Comparison of ENCODE assay signal across 9 mouse cellular contexts in the genomic region with DNA sequence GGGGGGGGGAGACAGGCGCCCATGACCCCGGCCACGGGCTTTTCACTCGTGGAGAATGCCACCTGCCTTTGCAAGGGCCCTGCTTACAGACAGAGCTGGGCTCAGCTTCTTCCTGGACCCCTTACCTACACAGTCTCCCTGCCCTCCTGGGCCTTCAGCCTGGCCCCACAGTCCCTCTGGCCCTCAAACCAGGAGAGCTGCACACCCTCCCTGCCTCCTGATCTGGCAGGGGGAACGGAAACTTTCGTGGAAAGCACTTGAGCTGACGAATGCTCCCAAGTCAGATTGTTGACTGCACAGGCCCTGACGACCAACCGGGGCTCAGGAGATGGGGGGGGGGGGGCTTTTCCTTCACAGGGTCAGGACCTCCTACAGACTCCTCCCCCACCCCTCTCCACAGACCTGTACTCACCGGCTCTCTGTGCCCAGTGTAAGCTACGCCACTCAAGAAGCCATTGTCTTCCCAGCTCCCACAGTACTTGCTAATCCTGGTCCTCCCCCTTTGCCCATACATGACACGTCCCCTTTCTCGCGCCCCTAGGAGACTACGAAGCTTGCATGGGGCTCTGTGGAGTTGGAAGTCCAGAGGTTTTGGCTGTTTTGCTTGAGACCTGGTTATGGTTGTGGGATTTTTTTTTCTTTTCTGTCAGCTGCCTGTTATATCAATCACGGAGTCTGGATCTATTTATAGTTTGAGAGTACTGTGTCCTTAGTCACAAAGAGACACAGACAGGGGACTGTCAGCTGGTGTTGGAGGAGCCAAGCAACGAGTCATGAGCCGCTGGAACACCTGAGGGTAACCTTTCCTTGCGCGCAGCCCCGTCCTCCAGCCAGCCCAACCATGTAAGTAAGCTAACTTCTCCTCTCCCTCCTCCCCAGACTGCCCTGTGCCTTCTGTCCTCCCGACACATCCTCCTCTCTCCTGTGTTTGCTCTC. TPM values are rescaled to one million over a fixed set of nuclear protein-coding genes. Genes with fewer than 3 reads are reported as not detected.
A peak's percentile ranks its signal among the peaks of the same experiment; 100 is the strongest.
DNase-seq lines count a peak whose midpoint lies in the region; ATAC-seq lines count a peak whose summit lies in the region.
"Had no signal": no experiment of that assay in that cellular context is flagged by ENCODE, and none has a peak within 500 bp of the region (broad histone marks: within the 10 kb centered on the region; RNA-seq: fewer than 3 reads in every experiment).

A gene (plus strand): TSS at position 422 of the 936 bp plus-strand sequence.

- 0 out of 2 replicates have a peak, but pooled peaks have one; percentile 20 for ATAC-seq in neural tube, embryonic 14.5 days (ENCODE audit: low read depth)
- peak; percentile 38; the same call in 1 of the 2 replicates for ATAC-seq in intestine, embryonic 16.5 days

- WGBS in neural tube, embryonic 14.5 days: 31% methylated on average over 21 of the region's 22 CpGs
- 18% methylated on average over 22 of the region's 22 CpGs for WGBS in heart, embryonic 10.5 days
- 22% methylated on average over 22 of the region's 22 CpGs for WGBS in intestine, embryonic 16.5 days

- H3K27ac ChIP-seq in neural tube, embryonic 14.5 days (ENCODE audit: low read depth, low read length): no peak within 1 kb of the TSS
- H3K27ac ChIP-seq in heart, embryonic 10.5 days: peak within 1 kb of the TSS; percentile 78
- no peak within 1 kb of the TSS for H3K27ac ChIP-seq in intestine, embryonic 16.5 days (ENCODE audit: low read length)

- no peak within 1 kb of the TSS for H3K4me2 ChIP-seq in neural tube, embryonic 14.5 days (ENCODE audit: low read depth, low read length)
- peak within 1 kb of the TSS; percentile 5; the same call in 1 of the 2 replicates for H3K4me2 ChIP-seq in intestine, embryonic 16.5 days (ENCODE audit: low read depth, low read length)

- no peaks in the 10 kb centered on the region for H3K36me3 ChIP-seq in neural tube, embryonic 14.5 days (ENCODE audit: control insufficient read depth, insufficient read depth, low read length)
- no peaks in the 10 kb centered on the region for H3K36me3 ChIP-seq in heart, embryonic 10.5 days
- no peaks in the 10 kb centered on the region for H3K36me3 ChIP-seq in intestine, embryonic 16.5 days (ENCODE audit: control insufficient read depth, insufficient read depth, low read length)

- no peaks in the 10 kb centered on the region; the same call in 1 of the 2 replicates for H3K27me3 ChIP-seq in neural tube, embryonic 14.5 days (ENCODE audit: control insufficient read depth, insufficient read depth, low read length)
- peaks cover 10% of the 10 kb centered on the region; the same call in 1 of the 2 replicates for H3K27me3 ChIP-seq in heart, embryonic 10.5 days (ENCODE audit: insufficient read depth, poor library complexity, severe bottlenecking)
- no peaks in the 10 kb centered on the region for H3K27me3 ChIP-seq in intestine, embryonic 16.5 days (replicated peaks; ENCODE audit: control insufficient read depth, insufficient read depth, low read length)

- H3K4me1 ChIP-seq in neural tube, embryonic 14.5 days (ENCODE audit: control insufficient read depth, insufficient read depth, low read length): peaks cover 19% of the 10 kb centered on the region
- H3K4me1 ChIP-seq in heart, embryonic 10.5 days: peaks cover 41% of the 10 kb centered on the region
- H3K4me1 ChIP-seq in intestine, embryonic 16.5 days (ENCODE audit: control insufficient read depth, insufficient read depth, low read length): peaks cover 4% of the 10 kb centered on the region; the same call in 1 of the 2 replicates

- no peak within 1 kb of the TSS for H3K4me3 ChIP-seq in neural tube, embryonic 14.5 days (ENCODE audit: low read depth, low read length)
- H3K4me3 ChIP-seq in heart, embryonic 10.5 days: peak within 1 kb of the TSS; percentile 45
- no peak within 1 kb of the TSS for H3K4me3 ChIP-seq in intestine, embryonic 16.5 days (ENCODE audit: low read length)

- DNase-seq in neural tube, embryonic 10.5 days (ENCODE audit: extremely low spot score, low spot score): no peak
- peak; percentile 82 for DNase-seq in heart, embryonic 10.5 days (ENCODE audit: low spot score)
- DNase-seq in spleen, adult 12 weeks (ENCODE audit: low spot score): no peak
- no peak for DNase-seq in frontal cortex, postnatal 14 days (ENCODE audit: low spot score in 2 of 2)
- no peak for DNase-seq in right cerebral cortex, adult 18-20 months
- no peak for DNase-seq in urinary bladder, postnatal 10 days (ENCODE audit: low spot score)
- DNase-seq: cerebellum, postnatal 36 days had no signal

- H3K9ac ChIP-seq in neural tube, embryonic 14.5 days (replicated peaks; ENCODE audit: low read depth, low read length): no peak within 1 kb of the TSS
- no peak within 1 kb of the TSS for H3K9ac ChIP-seq in intestine, embryonic 16.5 days (ENCODE audit: low read depth, low read length)

- H3K9me3 ChIP-seq in neural tube, embryonic 14.5 days (ENCODE audit: control insufficient read depth, low read length): no peaks in the 10 kb centered on the region
- no peaks in the 10 kb centered on the region for H3K9me3 ChIP-seq in heart, embryonic 10.5 days
- H3K9me3 ChIP-seq in intestine, embryonic 16.5 days (ENCODE audit: control insufficient read depth, low read length): no peaks in the 10 kb centered on the region

RNA-seq across cellular contexts. Expression of the gene that starts here (rescaled TPM):
- 2.7 and 3.7 TPM in 2 replicates for polyA plus RNA-seq in neural tube, embryonic 14.5 days (2014; fragmentation: Nextera tagmentation; extraction: Ambion mirVana)
- 1.6 and 3.1 TPM in 2 replicates for polyA plus RNA-seq in heart, embryonic 10.5 days (2016; fragmentation: Nextera tagmentation; extraction: Ambion mirVana)
- polyA plus RNA-seq in intestine, embryonic 16.5 days (2015; fragmentation: Nextera tagmentation; extraction: Ambion mirVana): 0.36 and 0.39 TPM in 2 replicates

Comparison
In these comparisons a context has a peak if more than half of its experiments do, and no peak if none do; other contexts are left out.
1. Peak in ATAC-seq and H3K4me2 ChIP-seq in intestine, embryonic 16.5 days; RNA of the gene not detected or under 1 TPM.